Mouse (Mus musculus) neural tube, embryonic 13.5 days (tissue): Measurements from ENCODE around the gene Tmem251. TPM values are rescaled to one million over a fixed set of nuclear protein-coding genes. Genes with fewer than 3 reads are reported as not detected.
A peak's percentile ranks its signal among the peaks of the same experiment; 100 is the strongest.

ENCODE experiments used
- ATAC-seq: fragments of 200-750 bp; cut with Nextera tagmentation; 2 replicates; pipeline ENCODE4 v1.8.0; 2017; ENCODE audit warnings: low read depth, mild to moderate bottlenecking, moderate TSS enrichment, moderate library complexity
- H3K27ac ChIP-seq: fragments of 300-500 bp; sonication (generic); replicated peaks from 2 replicates; pipeline ENCODE4 v1.5.1; 2015; ENCODE audit warnings: moderate library complexity, mild to moderate bottlenecking, inconsistent platforms
- H3K27me3 ChIP-seq: fragments of 300-500 bp; sonication (generic); 2 replicates; pipeline ENCODE4 v1.6.1; 2015; ENCODE audit warnings: mild to moderate bottlenecking, inconsistent platforms
- H3K36me3 ChIP-seq: fragments of 300-500 bp; sonication (generic); 2 replicates; pipeline ENCODE4 v1.6.1; 2015; ENCODE audit warnings: mild to moderate bottlenecking, inconsistent platforms
- H3K4me1 ChIP-seq: fragments of 300-500 bp; sonication (generic); replicated peaks from 2 replicates; pipeline ENCODE4 v1.6.1; 2015; ENCODE audit warnings: inconsistent platforms
- H3K4me2 ChIP-seq: fragments of 300-500 bp; sonication (generic); 2 replicates; pipeline ENCODE4 v1.6.1; 2015; ENCODE audit warnings: inconsistent platforms, mild to moderate bottlenecking, moderate library complexity
- H3K4me3 ChIP-seq: fragments of 300-500 bp; sonication (generic); 2 replicates; pipeline ENCODE4 v1.5.1; 2015; ENCODE audit warnings: mild to moderate bottlenecking, inconsistent platforms
- H3K9ac ChIP-seq: fragments of 300-500 bp; sonication (generic); 2 replicates; pipeline ENCODE4 v1.6.1; 2015; ENCODE audit warnings: moderate library complexity, mild to moderate bottlenecking, inconsistent platforms
- H3K9me3 ChIP-seq: fragments of 300-500 bp; sonication (generic); 2 replicates; pipeline ENCODE4 v1.6.1; 2016; ENCODE audit warnings: inconsistent platforms
- WGBS: fragments of 180-500 bp; shearing (Covaris S2); methylation state at CpG from one replicate; pipeline ENCODE4 v1.1.7; 2015; 5-methylcytosine and 5-hydroxymethylcytosine counted together
- polyA plus RNA-seq: library from polyadenylated mRNA; unstranded; fragments of >200 nt; fragmentation: Nextera tagmentation; extraction: Ambion mirVana; gene quantifications from 2 replicates; pipeline ENCODE4 v1.2.1, GENCODE M21; 2015

The Tmem251 gene
- polyA plus RNA-seq, result 11.0 and 13.3 TPM in 2 replicates

GRCm38 (mm10) chr12:102743589-102744574 lies at the start of gene Tmem251, which contains the start of gene Moap1:
Tmem251 (plus strand) TSS chr12:102743762.
Moap1 (minus strand) TSS chr12:102743661.
- ATAC-seq, result peak; percentile 97
- Histone ChIP-seq H3K4me1 (peaks cover 27% of the 10 kb centered on the region), H3K27ac (peak within 1 kb of the TSS; percentile 94), H3K27me3 (no peaks in the 10 kb centered on the region), H3K36me3 (peaks cover 20% of the 10 kb centered on the region), H3K9ac (peak within 1 kb of the TSS; percentile 92), H3K4me3 (peak within 1 kb of the TSS; percentile 83), H3K9me3 (no peaks in the 10 kb centered on the region), H3K4me2 (peak within 1 kb of the TSS; percentile 88)
- under 1% methylated on average over 63 of the region's 63 CpGs for WGBS

GRCm38 (mm10) chr12:102695369-102696239 lies 48.0 kb upstream of the Tmem251 start:
- ATAC-seq, result no peak
- no peaks in the 10 kb centered on the region for H3K27me3 ChIP-seq
- H3K4me1 ChIP-seq, result peaks cover 66% of the 10 kb centered on the region
- 60% methylated on average over 18 of the region's 18 CpGs for WGBS
- H3K9me3 ChIP-seq, result no peaks in the 10 kb centered on the region
- peak overlapping the region; percentile 38; the same call in 1 of the 2 replicates for H3K27ac ChIP-seq
- H3K4me3 ChIP-seq, result no peak overlapping the region
- H3K4me2 ChIP-seq, result no peak overlapping the region
- H3K36me3 ChIP-seq, result no peaks in the 10 kb centered on the region
- H3K9ac ChIP-seq, result no peak overlapping the region; the same call in 1 of the 2 replicates

DNA sequence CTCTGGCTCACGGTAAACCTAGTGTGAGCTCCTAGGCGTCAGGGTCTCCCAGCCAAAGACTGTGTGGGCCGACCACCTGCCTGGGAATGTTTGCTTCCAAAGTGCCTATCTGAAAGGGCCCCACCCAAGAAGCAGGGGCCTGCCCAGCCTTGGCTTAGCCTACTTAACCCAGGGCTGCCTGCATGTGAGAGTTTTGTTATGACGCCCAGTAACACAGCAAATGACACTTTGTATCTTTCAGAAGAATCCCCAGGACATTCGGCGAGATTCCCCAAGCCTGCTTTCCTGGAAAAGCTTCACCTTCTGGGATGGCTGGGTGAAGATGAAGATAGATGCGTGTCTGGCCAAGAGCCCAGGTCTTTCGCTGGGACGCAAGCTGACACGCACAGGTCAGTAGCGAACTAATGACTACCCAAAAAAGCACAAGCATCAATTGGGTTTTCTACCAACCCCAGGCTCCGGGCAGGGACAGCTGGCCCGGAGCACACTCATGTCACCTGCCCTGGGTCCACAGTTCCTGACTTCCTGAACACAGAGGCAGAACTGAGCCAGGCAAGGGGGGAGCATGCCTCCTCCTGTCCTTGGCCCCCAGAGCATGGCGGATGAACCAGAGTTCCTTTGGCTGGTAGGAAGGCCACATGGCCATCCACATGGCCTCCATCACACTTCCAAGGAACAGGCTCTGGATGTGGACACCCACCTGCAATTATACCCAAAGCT lies 46.8 kb upstream of the Tmem251 start:
- ATAC-seq, result no peak
- peaks cover 73% of the 10 kb centered on the region for H3K4me1 ChIP-seq
- H3K4me2 ChIP-seq, result no peak overlapping the region
- no peaks in the 10 kb centered on the region for H3K27me3 ChIP-seq
- H3K36me3 ChIP-seq, result no peaks in the 10 kb centered on the region
- H3K27ac ChIP-seq, result no peak overlapping the region
- 87% methylated on average over 14 of the region's 14 CpGs for WGBS
- H3K4me3 ChIP-seq, result no peak overlapping the region
- H3K9me3 ChIP-seq, result no peaks in the 10 kb centered on the region
- H3K9ac ChIP-seq, result no peak overlapping the region

DNA sequence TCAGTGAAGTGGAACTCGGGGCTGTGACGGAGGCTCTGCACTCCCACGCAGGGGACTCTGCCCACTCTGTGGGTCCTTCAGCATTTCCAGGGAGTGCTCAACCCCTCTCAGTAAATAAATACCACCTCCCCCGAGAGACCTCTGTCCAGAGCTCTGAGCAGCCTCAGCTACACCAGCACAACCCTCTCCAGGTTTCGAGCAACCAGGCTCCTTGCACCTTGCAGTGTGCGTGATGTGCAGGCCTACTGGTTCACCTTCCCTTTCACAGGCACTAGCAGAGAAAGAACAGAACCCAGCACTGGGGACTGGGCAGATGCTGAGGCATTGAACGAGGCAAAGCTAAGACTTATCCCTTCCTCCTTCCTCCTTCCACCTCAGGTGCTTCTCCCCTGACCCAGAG lies 46.2 kb upstream of the Tmem251 start:
- WGBS, result 77% methylated on average over 7 of the region's 7 CpGs
- Histone ChIP-seq H3K4me2 (no peak overlapping the region), H3K27ac (peak overlapping the region; percentile 55; the same call in 1 of the 2 replicates), H3K4me3 (no peak overlapping the region), H3K36me3 (no peaks in the 10 kb centered on the region), H3K9me3 (no peaks in the 10 kb centered on the region), H3K27me3 (no peaks in the 10 kb centered on the region), H3K9ac (no peak overlapping the region; the same call in 1 of the 2 replicates), H3K4me1 (peaks cover 77% of the 10 kb centered on the region)
- no peak for ATAC-seq

GRCm38 (mm10) chr12:102698089-102698684 lies 45.4 kb upstream of the Tmem251 start:
- Histone ChIP-seq H3K27me3 (no peaks in the 10 kb centered on the region), H3K4me3 (no peak overlapping the region), H3K27ac (peak overlapping the region; percentile 55), H3K4me1 (peaks cover 85% of the 10 kb centered on the region), H3K9me3 (no peaks in the 10 kb centered on the region), H3K36me3 (no peaks in the 10 kb centered on the region), H3K4me2 (no peak overlapping the region), H3K9ac (0 out of 2 replicates have a peak overlapping the region, but pooled peaks have one; percentile 13)
- whole genome bisulfite sequencing, result 0% methylated on average over 1 of the region's 1 CpGs
- 0 out of 2 replicates have a peak, but pooled peaks have one; percentile 21 for ATAC-seq

- WGBS, result 19% methylated on average over 1 of the region's 1 CpGs
- no peaks in the 10 kb centered on the region for H3K9me3 ChIP-seq
- H3K36me3 ChIP-seq, result no peaks in the 10 kb centered on the region
- no peak overlapping the region for H3K4me2 ChIP-seq
- H3K27ac ChIP-seq, result peak overlapping the region; percentile 55; the same call in 1 of the 2 replicates
- H3K9ac ChIP-seq, result peak overlapping the region; percentile 13; the same call in 1 of the 2 replicates
- no peaks in the 10 kb centered on the region for H3K27me3 ChIP-seq
- no peak overlapping the region for H3K4me3 ChIP-seq
- H3K4me1 ChIP-seq, result peaks cover 95% of the 10 kb centered on the region
- ATAC-seq, result no peak
Measured at GRCm38 (mm10) chr12:102699156-102699555, 44.4 kb upstream of the Tmem251 start.

DNA sequence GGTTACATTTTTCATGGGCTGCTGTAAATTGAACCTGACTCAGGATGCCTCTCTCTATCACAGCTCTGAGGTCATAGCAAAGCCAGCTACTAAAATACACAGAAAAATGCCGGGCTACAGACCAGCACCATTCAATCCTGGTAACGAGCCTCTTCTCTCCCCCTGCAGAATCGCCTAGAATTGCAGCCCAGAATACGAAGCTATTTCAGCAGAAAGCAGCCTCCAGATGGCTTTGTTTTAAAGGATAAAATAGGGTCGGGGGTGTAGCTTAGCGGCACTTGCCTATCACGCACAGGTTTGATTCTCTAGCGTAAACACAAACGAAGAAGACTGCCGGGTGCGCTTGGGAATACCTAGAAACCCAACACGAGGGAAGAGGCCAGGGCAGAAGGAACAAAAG lies 43.1 kb upstream of the Tmem251 start:
- no peak for ATAC-seq
- Histone ChIP-seq H3K4me2 (no peak overlapping the region), H3K9me3 (no peaks in the 10 kb centered on the region), H3K4me1 (peaks cover 88% of the 10 kb centered on the region), H3K4me3 (no peak overlapping the region), H3K27ac (peak overlapping the region; percentile 25; the same call in 1 of the 2 replicates), H3K36me3 (no peaks in the 10 kb centered on the region), H3K9ac (no peak overlapping the region), H3K27me3 (no peaks in the 10 kb centered on the region)
- WGBS, result 63% methylated on average over 12 of the region's 12 CpGs

- Histone ChIP-seq H3K4me1 (peaks cover 86% of the 10 kb centered on the region), H3K4me2 (peak overlapping the region; percentile 71), H3K36me3 (no peaks in the 10 kb centered on the region), H3K27ac (peak overlapping the region; percentile 67; the same call in 1 of the 2 replicates), H3K4me3 (0 out of 2 replicates have a peak overlapping the region, but pooled peaks have one; percentile 64), H3K9me3 (no peaks in the 10 kb centered on the region), H3K9ac (0 out of 2 replicates have a peak overlapping the region, but pooled peaks have one; percentile 17), H3K27me3 (no peaks in the 10 kb centered on the region)
- WGBS, result 94% methylated on average over 5 of the region's 5 CpGs
- ATAC-seq, result no peak
Measured at GRCm38 (mm10) chr12:102701691-102702207, 41.8 kb upstream of the Tmem251 start.

- peak overlapping the region; percentile 71 for H3K4me2 ChIP-seq
- H3K36me3 ChIP-seq, result no peaks in the 10 kb centered on the region
- ATAC-seq, result no peak
- peak overlapping the region; percentile 64 for H3K4me3 ChIP-seq
- H3K9ac ChIP-seq, result peak overlapping the region; percentile 83
- WGBS, result 1% methylated on average over 15 of the region's 15 CpGs
- H3K27ac ChIP-seq, result peak overlapping the region; percentile 67
- H3K27me3 ChIP-seq, result no peaks in the 10 kb centered on the region; the same call in 1 of the 2 replicates
- H3K4me1 ChIP-seq, result peaks cover 78% of the 10 kb centered on the region
- no peaks in the 10 kb centered on the region for H3K9me3 ChIP-seq
Measured at GRCm38 (mm10) chr12:102702356-102703110, 41.0 kb upstream of the Tmem251 start.

GRCm38 (mm10) chr12:102703111-102703412 lies 40.5 kb upstream of the Tmem251 start:
- H3K4me2 ChIP-seq, result peak overlapping the region; percentile 71
- H3K4me3 ChIP-seq, result peak overlapping the region; percentile 64
- peaks cover 73% of the 10 kb centered on the region for H3K4me1 ChIP-seq
- peak overlapping the region; percentile 83 for H3K9ac ChIP-seq
- no peaks in the 10 kb centered on the region; the same call in 1 of the 2 replicates for H3K27me3 ChIP-seq
- WGBS, result 5% methylated on average over 4 of the region's 4 CpGs
- H3K36me3 ChIP-seq, result no peaks in the 10 kb centered on the region
- H3K9me3 ChIP-seq, result no peaks in the 10 kb centered on the region
- peak overlapping the region; percentile 67 for H3K27ac ChIP-seq
- ATAC-seq, result no peak
